Mouse (Mus musculus) neural tube, postnatal 0 days (tissue): ENCODE data around the gene Dcaf4. TPM values are rescaled to one million over a fixed set of nuclear protein-coding genes. Genes with fewer than 3 reads are reported as not detected.

Experiments used
- polyA plus RNA-seq: library from polyadenylated mRNA; unstranded; fragments of >200 nt; fragmentation: Nextera tagmentation; extraction: Ambion mirVana; gene quantifications from 2 replicates; pipeline ENCODE4 v1.2.1, GENCODE M21; 2015

The Dcaf4 gene
- polyA plus RNA-seq = 34.3 and 35.4 TPM in 2 replicates

GRCm38 (mm10) chr12:83520311-83520890 is at the start of gene Dcaf4:
Gene Dcaf4 (plus strand): TSS chr12:83520466.

GRCm38 (mm10) chr12:83487476-83487991 is 32.7 kb upstream of the Dcaf4 start, which contains the start of gene Dpf3:
Gene Dpf3 (minus strand): TSS chr12:83487716.

Other genes starting within 250 kb of the Dcaf4 start
- gene Dpf3, start 32.8 kb upstream of the Dcaf4 start, polyA plus RNA-seq = 11.7 and 13.9 TPM in 2 replicates
- 10.1 and 11.5 TPM in 2 replicates for gene Zfyve1, start 76.8 kb downstream of the Dcaf4 start, polyA plus RNA-seq
- 188 and 208 TPM in 2 replicates for gene Rbm25, start 110.8 kb downstream of the Dcaf4 start, polyA plus RNA-seq
- 51.7 and 56.1 TPM in 2 replicates for gene Psen1, start 167.7 kb downstream of the Dcaf4 start, polyA plus RNA-seq
- gene Papln, start 243.2 kb downstream of the Dcaf4 start, polyA plus RNA-seq = 0.31 and 0.38 TPM in 2 replicates